Mouse (Mus musculus) limb, embryonic 11.5 days (tissue): Measurements from ENCODE around the gene Aph1a. TPM values are rescaled to one million over a fixed set of nuclear protein-coding genes. Genes with fewer than 3 reads are reported as not detected.

Source experiments
- ATAC-seq: fragments of 200-750 bp; cut with Nextera tagmentation; 2 replicates; pipeline ENCODE4 v1.8.0; 2017; ENCODE audit warnings: low read depth; ENCODE audit not compliant: insufficient number of reproducible peaks, low FRiP score, low TSS enrichment
- DNase-seq: peaks from one replicate; pipeline ENCODE4 v3.0.0-alpha.2; 2015; ENCODE audit warnings: low spot score
- H3K27ac ChIP-seq: fragments of 300-500 bp; sonication (generic); replicated peaks from 2 replicates; pipeline ENCODE4 v1.5.1; 2014; ENCODE audit warnings: low read depth, mild to moderate bottlenecking, low read length
- H3K27me3 ChIP-seq: fragments of 300-500 bp; sonication (generic); 2 replicates; pipeline ENCODE4 v1.6.1; 2014; ENCODE audit warnings: mild to moderate bottlenecking, low read length, mixed read lengths; ENCODE audit not compliant: control insufficient read depth, insufficient read depth
- H3K36me3 ChIP-seq: fragments of 300-500 bp; sonication (generic); 2 replicates; pipeline ENCODE4 v1.6.1; 2014; ENCODE audit warnings: mild to moderate bottlenecking, low read length, moderate library complexity, mixed read lengths; ENCODE audit not compliant: control insufficient read depth, insufficient read depth
- H3K4me1 ChIP-seq: fragments of 300-500 bp; sonication (generic); 2 replicates; pipeline ENCODE4 v1.6.1; 2014; ENCODE audit warnings: low read length, mixed read lengths; ENCODE audit not compliant: control insufficient read depth, insufficient read depth
- H3K4me2 ChIP-seq: fragments of 300-500 bp; sonication (generic); 2 replicates; pipeline ENCODE4 v1.6.1; 2014; ENCODE audit warnings: low read depth, mild to moderate bottlenecking, moderate library complexity; ENCODE audit not compliant: severe bottlenecking
- H3K4me3 ChIP-seq: fragments of 300-500 bp; sonication (generic); 2 replicates; pipeline ENCODE4 v1.5.1; 2014; ENCODE audit warnings: low read depth, low read length
- H3K9ac ChIP-seq: fragments of 300-500 bp; sonication (generic); 2 replicates; pipeline ENCODE4 v1.6.1; 2014; ENCODE audit warnings: mild to moderate bottlenecking, low read length
- H3K9me3 ChIP-seq: fragments of 300-500 bp; sonication (generic); 2 replicates; pipeline ENCODE4 v1.6.1; 2016; ENCODE audit warnings: low read length; ENCODE audit not compliant: control insufficient read depth
- WGBS: fragments of 180-500 bp; shearing (Covaris S2); extraction: QIAGEN DNeasy Blood & Tissue Kit; methylation state at CpG from one replicate; pipeline ENCODE4 v1.1.7; 2014; 5-methylcytosine and 5-hydroxymethylcytosine counted together
- polyA plus RNA-seq: library from polyadenylated mRNA; unstranded; fragments of >200 nt; fragmentation: Nextera tagmentation; extraction: Ambion mirVana; gene quantifications from 2 replicates; pipeline ENCODE4 v1.2.1, GENCODE M21; 2014

The Aph1a gene
- polyA plus RNA-seq, 1 experiment from 2014 or later, result 26.1 TPM

DNA sequence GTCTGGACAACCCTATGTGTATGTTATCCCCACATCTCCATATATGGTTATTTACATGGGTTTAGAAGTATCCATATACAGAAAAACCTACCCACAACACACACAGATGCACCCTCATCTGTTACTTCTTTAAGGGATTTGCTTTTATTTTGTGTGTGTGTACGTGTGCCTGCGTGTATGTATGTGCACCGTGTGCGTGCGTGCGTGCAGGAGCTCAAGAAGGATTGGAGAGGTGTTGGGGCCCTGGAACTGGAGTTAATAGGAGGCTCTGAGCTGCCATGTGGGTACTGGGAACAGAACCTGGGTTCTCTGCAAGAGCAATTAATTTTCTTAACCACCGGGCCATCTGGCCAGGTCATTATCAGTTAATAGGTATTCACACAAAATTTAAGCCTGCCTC lies 21.7 kb upstream of the Aph1a start:
- peaks cover 4% of the 10 kb centered on the region; the same call in 1 of the 2 replicates for H3K4me1 ChIP-seq
- H3K36me3 ChIP-seq, result peaks cover 4% of the 10 kb centered on the region
- peak overlapping the region; percentile 69 for H3K4me2 ChIP-seq
- 70% methylated on average over 7 of the region's 7 CpGs for WGBS
- H3K27ac ChIP-seq, result no peak overlapping the region
- no peak for DNase-seq
- H3K9me3 ChIP-seq, result no peaks in the 10 kb centered on the region
- H3K9ac ChIP-seq, result no peak overlapping the region
- H3K27me3 ChIP-seq, result no peaks in the 10 kb centered on the region
- ATAC-seq, result no peak
- peak overlapping the region; percentile 53 for H3K4me3 ChIP-seq

DNA sequence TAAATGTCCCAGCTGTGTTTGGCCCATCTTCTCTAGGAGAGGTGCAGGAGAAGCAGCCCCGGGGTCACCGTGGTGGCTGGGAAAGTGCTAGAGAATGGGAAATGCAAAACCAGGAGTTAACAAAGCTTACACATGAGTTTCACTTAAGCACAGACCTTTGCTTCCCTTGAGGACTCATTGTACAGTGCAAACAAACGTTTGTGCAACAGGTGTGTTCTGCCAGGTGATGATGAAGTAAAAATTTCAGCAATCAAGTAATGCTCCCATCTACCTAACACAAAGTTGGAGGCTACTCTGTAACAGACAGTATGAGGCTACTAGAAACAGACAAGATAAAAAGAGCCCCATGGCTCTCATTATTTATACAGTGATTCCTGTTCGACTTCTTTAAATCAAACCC lies 14.7 kb upstream of the Aph1a start:
- no peak overlapping the region for H3K4me2 ChIP-seq
- no peak overlapping the region for H3K27ac ChIP-seq
- H3K4me1 ChIP-seq, result peaks cover 3% of the 10 kb centered on the region; the same call in 1 of the 2 replicates
- no peak overlapping the region for H3K9ac ChIP-seq
- H3K27me3 ChIP-seq, result no peaks in the 10 kb centered on the region
- no peak overlapping the region for H3K4me3 ChIP-seq
- WGBS, result 87% methylated on average over 4 of the region's 4 CpGs
- DNase-seq (no peak), ATAC-seq (no peak)
- H3K36me3 ChIP-seq, result no peaks in the 10 kb centered on the region
- no peaks in the 10 kb centered on the region for H3K9me3 ChIP-seq

DNA sequence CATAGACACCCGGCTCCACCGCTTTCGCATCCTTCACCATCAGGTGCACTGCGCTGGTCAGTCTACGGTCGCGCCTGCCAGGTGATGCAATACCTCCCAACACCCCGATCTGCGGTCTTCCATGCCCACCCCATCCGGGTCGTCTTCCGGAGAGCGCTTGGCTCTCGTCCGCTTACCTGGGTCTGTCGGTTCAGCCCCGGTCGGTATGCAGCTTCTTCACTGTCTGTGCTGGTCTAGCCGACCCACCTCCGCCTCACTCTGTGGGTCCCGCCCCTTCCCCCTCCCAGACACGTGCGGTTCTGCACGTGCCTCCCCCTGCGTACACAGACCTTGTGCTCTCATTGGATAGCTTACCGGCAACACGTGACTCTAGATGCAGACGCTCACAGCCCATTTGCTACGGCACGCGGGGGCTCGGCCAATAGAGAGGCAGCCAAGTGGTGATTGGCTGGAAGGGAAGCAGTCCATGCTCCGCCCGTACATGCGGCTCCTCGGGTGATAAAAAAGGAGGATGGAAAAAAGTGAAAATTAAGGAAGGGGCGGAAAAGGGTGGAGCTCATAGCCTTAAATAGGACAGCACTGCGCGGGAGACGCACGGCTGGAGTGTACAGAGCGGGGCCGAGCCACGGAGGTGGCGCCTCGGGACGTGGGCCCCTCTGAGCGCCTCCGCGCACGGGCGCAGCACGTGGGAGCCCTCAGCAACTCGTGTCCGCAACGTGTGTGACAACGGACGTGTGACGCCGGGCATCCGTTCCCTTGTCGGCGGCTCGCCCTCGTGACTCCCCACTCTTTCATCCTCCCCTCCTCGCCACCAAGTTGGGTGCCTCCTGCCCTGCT lies 11.6 kb upstream of the Aph1a start, which contains the start of gene Ciart:
TSS of gene Ciart (minus strand) at position 273 of the 837 bp plus-strand sequence.
- H3K4me2 ChIP-seq, result peak within 1 kb of the TSS; percentile 95
- H3K27me3 ChIP-seq, result no peaks in the 10 kb centered on the region
- peak within 1 kb of the TSS; percentile 43 for H3K4me3 ChIP-seq
- H3K9ac ChIP-seq, result peak within 1 kb of the TSS; percentile 28; the same call in 1 of the 2 replicates
- no peaks in the 10 kb centered on the region for H3K9me3 ChIP-seq
- H3K27ac ChIP-seq, result no peak within 1 kb of the TSS
- no peaks in the 10 kb centered on the region for H3K36me3 ChIP-seq
- H3K4me1 ChIP-seq, result peaks cover 3% of the 10 kb centered on the region; the same call in 1 of the 2 replicates
- ATAC-seq (peak; percentile 98), DNase-seq (peak; percentile 94)
- WGBS, result under 1% methylated on average over 66 of the region's 66 CpGs

DNA sequence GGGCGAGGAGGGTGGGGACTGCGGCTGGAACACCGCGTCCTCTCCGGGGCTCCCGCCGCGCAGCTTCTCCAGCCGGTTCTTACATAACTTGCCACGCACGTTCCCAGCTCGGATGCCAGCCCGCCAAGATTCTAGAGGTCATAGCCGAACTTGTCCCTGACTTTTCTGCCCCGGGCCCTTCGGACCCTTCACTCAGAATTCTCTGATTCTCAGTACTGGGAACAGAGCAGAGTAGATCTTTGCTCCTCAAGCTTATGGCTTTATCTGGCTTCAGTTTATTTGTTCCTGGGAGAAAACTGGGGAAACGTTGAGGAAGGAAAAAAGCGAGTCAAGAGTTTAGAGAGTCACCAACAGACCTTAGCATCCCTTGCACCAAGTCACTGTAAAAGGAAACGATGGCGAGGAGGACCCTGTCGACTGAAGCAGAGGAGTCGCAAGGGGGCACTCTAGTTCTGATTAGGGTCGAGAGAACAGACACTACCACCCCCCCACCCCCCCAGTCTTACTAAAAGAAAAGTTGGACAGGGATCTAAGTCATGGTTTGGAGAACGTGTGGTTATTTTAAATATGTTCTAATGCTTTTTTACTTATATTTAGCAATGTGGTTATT lies 10.8 kb upstream of the Aph1a start:
- H3K36me3 ChIP-seq, result no peaks in the 10 kb centered on the region
- H3K27ac ChIP-seq, result no peak overlapping the region
- H3K27me3 ChIP-seq, result no peaks in the 10 kb centered on the region
- H3K4me2 ChIP-seq, result peak overlapping the region; percentile 95
- WGBS, result 3% methylated on average over 24 of the region's 24 CpGs
- peak overlapping the region; percentile 28; the same call in 1 of the 2 replicates for H3K9ac ChIP-seq
- ATAC-seq (no peak), DNase-seq (peak; percentile 79)
- no peaks in the 10 kb centered on the region for H3K9me3 ChIP-seq
- peaks cover 3% of the 10 kb centered on the region; the same call in 1 of the 2 replicates for H3K4me1 ChIP-seq
- peak overlapping the region; percentile 43 for H3K4me3 ChIP-seq

DNA sequence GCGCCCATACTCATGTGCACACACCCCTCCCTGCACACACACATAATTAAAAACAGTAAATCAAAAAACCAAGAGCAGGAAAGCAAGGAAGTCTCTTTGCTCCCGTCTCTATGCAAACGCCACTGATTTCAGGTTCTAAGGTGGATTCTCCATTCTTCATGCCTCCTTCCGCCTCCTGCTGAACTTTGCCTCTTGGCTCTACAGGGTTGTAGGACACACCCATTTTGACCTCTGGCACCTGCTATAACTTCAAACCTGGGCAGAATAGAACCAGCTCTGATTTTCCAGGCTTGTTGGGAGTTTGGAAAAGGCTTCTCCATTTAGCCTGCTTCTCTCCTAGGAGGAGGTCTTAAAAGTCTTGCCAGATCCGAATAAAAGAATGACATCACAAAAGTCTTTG lies 9.4 kb upstream of the Aph1a start:
- no peak overlapping the region for H3K4me3 ChIP-seq
- 64% methylated on average over 5 of the region's 5 CpGs for WGBS
- no peak for DNase-seq
- H3K9me3 ChIP-seq, result no peaks in the 10 kb centered on the region
- ATAC-seq, result no peak
- no peak overlapping the region for H3K9ac ChIP-seq
- H3K36me3 ChIP-seq, result no peaks in the 10 kb centered on the region
- H3K4me1 ChIP-seq, result peaks cover 3% of the 10 kb centered on the region; the same call in 1 of the 2 replicates
- H3K27ac ChIP-seq, result no peak overlapping the region
- H3K27me3 ChIP-seq, result no peaks in the 10 kb centered on the region
- no peak overlapping the region for H3K4me2 ChIP-seq

DNA sequence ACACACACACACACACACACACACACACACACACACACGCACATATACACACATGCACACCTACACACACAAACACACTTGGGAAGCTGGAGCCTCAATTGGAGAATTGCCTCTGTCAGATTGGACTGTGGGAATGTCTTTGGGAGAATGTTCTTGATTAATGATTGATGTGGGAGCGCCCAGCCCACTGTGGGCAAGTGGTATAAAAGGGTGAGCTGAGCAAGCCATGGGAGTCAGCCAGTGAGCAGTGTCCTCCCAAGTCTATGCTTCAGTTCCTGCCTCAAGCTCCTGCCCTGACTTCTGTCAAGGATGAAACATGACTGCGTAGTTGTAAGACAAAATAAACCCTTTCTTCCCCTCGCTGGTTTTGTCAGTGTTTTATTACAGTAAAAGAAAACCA lies 6.2 kb upstream of the Aph1a start:
- ATAC-seq, result no peak
- no peaks in the 10 kb centered on the region for H3K36me3 ChIP-seq
- no peak overlapping the region for H3K4me2 ChIP-seq
- no peaks in the 10 kb centered on the region for H3K9me3 ChIP-seq
- no peaks in the 10 kb centered on the region for H3K27me3 ChIP-seq
- no peak overlapping the region for H3K27ac ChIP-seq
- 74% methylated on average over 4 of the region's 4 CpGs for whole genome bisulfite sequencing
- no peak overlapping the region for H3K9ac ChIP-seq
- peaks cover 14% of the 10 kb centered on the region for H3K4me1 ChIP-seq
- DNase-seq, result no peak
- H3K4me3 ChIP-seq, result no peak overlapping the region

DNA sequence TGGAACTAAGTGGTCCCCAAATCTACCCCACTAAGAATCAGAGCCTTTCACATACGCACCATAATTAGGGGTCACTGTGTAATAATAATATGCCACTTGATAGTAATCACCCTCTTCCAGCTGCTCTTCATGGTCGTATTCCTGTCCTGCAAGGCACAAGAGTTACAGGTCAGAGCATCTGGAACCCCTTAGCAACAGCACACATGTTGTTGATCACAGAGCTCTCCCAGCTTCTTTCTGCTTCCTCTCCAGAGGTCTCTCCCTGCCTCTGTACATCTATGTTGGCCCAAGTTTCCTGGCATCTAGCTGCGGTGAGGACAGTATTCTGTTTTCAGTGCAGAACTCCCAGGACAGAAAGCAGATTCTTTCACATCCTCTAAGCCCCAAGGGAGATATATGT lies 4.1 kb upstream of the Aph1a start:
- peaks cover 11% of the 10 kb centered on the region; the same call in 1 of the 2 replicates for H3K4me1 ChIP-seq
- no peak overlapping the region for H3K4me3 ChIP-seq
- ATAC-seq (no peak), DNase-seq (peak; percentile 67)
- WGBS, result 17% methylated on average over 3 of the region's 3 CpGs
- no peaks in the 10 kb centered on the region for H3K27me3 ChIP-seq
- H3K9ac ChIP-seq, result no peak overlapping the region
- H3K4me2 ChIP-seq, result no peak overlapping the region
- H3K9me3 ChIP-seq, result no peaks in the 10 kb centered on the region
- H3K27ac ChIP-seq, result no peak overlapping the region
- H3K36me3 ChIP-seq, result no peaks in the 10 kb centered on the region

DNA sequence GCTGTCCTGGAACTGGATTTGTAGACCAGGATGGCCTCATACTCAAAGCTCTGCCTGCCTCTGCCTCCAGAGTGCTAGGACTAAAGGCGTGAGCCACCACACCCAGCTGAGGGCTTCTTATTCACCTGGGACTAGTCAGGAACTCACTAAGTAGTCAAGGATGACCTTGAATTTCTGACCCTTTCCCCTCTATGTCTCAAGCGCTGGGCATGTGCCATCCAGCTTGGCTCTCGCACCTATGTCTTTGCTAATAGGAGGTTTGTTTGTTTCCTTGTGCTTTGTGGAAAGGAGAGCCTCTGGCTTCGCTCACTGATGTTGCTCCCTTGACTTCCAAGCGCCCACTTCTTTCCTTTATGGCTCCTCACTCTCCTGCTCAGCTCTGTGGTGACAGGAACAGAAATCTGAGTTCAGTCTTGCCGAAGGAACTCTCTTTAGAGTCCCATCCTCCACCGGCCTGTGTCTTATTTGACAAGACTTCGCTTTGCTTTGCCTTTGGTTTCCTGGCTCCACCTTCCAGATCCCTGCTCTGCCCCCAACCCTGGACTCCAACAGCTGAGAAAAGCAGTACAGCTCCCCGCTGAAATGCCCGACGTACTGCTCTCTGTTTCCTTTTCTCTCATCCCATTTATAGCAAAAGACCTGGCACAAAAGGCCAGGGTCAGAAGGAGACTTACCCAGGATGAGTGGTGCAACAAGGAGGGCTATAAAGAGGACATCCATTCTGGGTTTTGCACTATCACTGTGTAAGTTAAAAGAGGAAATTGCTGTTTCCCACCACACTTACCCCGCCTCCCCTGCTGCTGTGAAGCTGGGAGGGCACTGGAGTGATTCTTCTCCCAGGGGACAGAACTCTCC lies 2.3 kb upstream of the Aph1a start, which contains the start of gene BC028528:
TSS of gene BC028528 (minus strand) at position 795 of the 855 bp plus-strand sequence.
- H3K36me3 ChIP-seq, result no peaks in the 10 kb centered on the region
- 26% methylated on average over 12 of the region's 12 CpGs for whole genome bisulfite sequencing
- DNase-seq (no peak), ATAC-seq (no peak)
- no peaks in the 10 kb centered on the region for H3K27me3 ChIP-seq
- H3K4me3 ChIP-seq, result no peak within 1 kb of the TSS
- H3K4me2 ChIP-seq, result peak within 1 kb of the TSS; percentile 29; the same call in 1 of the 2 replicates
- peaks cover 15% of the 10 kb centered on the region; the same call in 1 of the 2 replicates for H3K4me1 ChIP-seq
- peak within 1 kb of the TSS; percentile 35; the same call in 1 of the 2 replicates for H3K9ac ChIP-seq
- H3K9me3 ChIP-seq, result no peaks in the 10 kb centered on the region
- 0 out of 2 replicates have a peak within 1 kb of the TSS, but pooled peaks have one; percentile 30 for H3K27ac ChIP-seq
